Mouse (Mus musculus) kidney, postnatal 0 days (tissue): ENCODE results near the gene Siah3. TPM values are rescaled to one million over a fixed set of nuclear protein-coding genes. Genes with fewer than 3 reads are reported as not detected.
A peak's percentile ranks its signal among the peaks of the same experiment; 100 is the strongest.

Source experiments
- ATAC-seq: fragments of 200-750 bp; cut with Nextera tagmentation; replicated peaks from 2 replicates; pipeline ENCODE4 v1.8.0; 2017; ENCODE audit warnings: low read depth, moderate number of reproducible peaks, moderate TSS enrichment, moderate library complexity; ENCODE audit not compliant: low FRiP score
- DNase-seq: peaks from one replicate; pipeline ENCODE4 v3.0.0-alpha.2; 2016; ENCODE audit warnings: low spot score
- H3K27ac ChIP-seq: fragments of 300-500 bp; sonication (generic); 2 replicates; pipeline ENCODE4 v1.5.1; 2014; ENCODE audit warnings: mild to moderate bottlenecking
- H3K27me3 ChIP-seq: fragments of 300-500 bp; sonication (generic); 2 replicates; pipeline ENCODE4 v1.6.1; 2014; ENCODE audit warnings: low read length, mixed read lengths; ENCODE audit not compliant: insufficient read depth
- H3K36me3 ChIP-seq: fragments of 300-500 bp; sonication (generic); 2 replicates; pipeline ENCODE4 v1.6.1; 2014; ENCODE audit warnings: low read length, mixed read lengths; ENCODE audit not compliant: insufficient read depth
- H3K4me1 ChIP-seq: fragments of 300-500 bp; sonication (generic); replicated peaks from 2 replicates; pipeline ENCODE4 v1.6.1; 2014; ENCODE audit warnings: antibody characterized with exemption, low read length, mixed read lengths; ENCODE audit not compliant: insufficient read depth
- H3K4me2 ChIP-seq: fragments of 300-500 bp; sonication (generic); 2 replicates; pipeline ENCODE4 v1.6.1; 2014; ENCODE audit warnings: mild to moderate bottlenecking, low read length, moderate library complexity, mixed read lengths
- H3K4me3 ChIP-seq: fragments of 300-500 bp; sonication (generic); replicated peaks from 2 replicates; pipeline ENCODE4 v1.5.1; 2014; ENCODE audit warnings: low read depth, low read length
- H3K9ac ChIP-seq: fragments of 300-500 bp; sonication (generic); 2 replicates; pipeline ENCODE4 v1.6.1; 2014; ENCODE audit warnings: low read depth, low read length
- H3K9me3 ChIP-seq: fragments of 300-500 bp; sonication (generic); replicated peaks from 2 replicates; pipeline ENCODE4 v1.6.1; 2016; ENCODE audit warnings: low read length, inconsistent platforms, mixed read lengths
- CTCF ChIP-seq: IDR thresholded peaks from 2 replicates; pipeline ENCODE4 v1.5.1; 2016; ENCODE audit warnings: antibody characterized with exemption, low read depth, mild to moderate bottlenecking, moderate library complexity
- WGBS: fragments of 180-500 bp; shearing (Covaris S2); extraction: QIAGEN DNeasy Blood & Tissue Kit; methylation state at CpG from one replicate; pipeline ENCODE4 v1.1.7; 2014; 5-methylcytosine and 5-hydroxymethylcytosine counted together
- polyA plus RNA-seq: library from polyadenylated mRNA; unstranded; fragments of >200 nt; fragmentation: Nextera tagmentation; extraction: Ambion mirVana; gene quantifications from 2 replicates; pipeline ENCODE4 v1.2.1, GENCODE M21; 2015

Gene Siah3
- polyA plus RNA-seq, 1 experiment from 2014 or later: 0.03 TPM

DNA sequence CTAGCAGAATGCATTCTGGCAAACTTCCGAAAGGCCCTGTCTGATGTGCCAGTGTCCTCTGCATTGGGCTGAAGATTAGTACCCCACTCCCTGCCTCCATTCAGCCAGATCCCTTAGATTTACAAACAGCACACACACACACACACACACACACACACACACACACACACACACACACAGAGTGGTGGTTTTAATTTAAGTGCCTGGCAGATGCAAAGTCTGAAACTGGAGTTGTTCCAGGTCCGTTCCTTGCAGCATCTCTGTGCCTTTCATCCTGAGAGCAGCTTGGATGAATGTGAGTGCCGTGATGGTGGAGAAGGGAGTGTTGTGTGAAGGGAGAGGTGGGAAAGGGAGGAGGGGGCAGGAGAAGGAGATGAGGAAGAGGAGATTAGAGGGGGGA is 4.2 kb downstream of the Siah3 start:
- H3K4me1 ChIP-seq: no peaks in the 10 kb centered on the region
- ATAC-seq: no peak
- no peaks in the 10 kb centered on the region for H3K9me3 ChIP-seq
- no peak for DNase-seq
- no peaks in the 10 kb centered on the region; the same call in 1 of the 2 replicates for H3K27me3 ChIP-seq
- no peak overlapping the region for H3K4me2 ChIP-seq
- no peak overlapping the region for H3K27ac ChIP-seq
- WGBS: 36% methylated on average over 3 of the region's 3 CpGs
- H3K4me3 ChIP-seq: no peak overlapping the region
- H3K36me3 ChIP-seq: no peaks in the 10 kb centered on the region
- TF ChIP-seq CTCF: no peak
- no peak overlapping the region for H3K9ac ChIP-seq

GRCm38 (mm10) chr14:75460436-75460835 is 4.7 kb downstream of the Siah3 start:
- Histone ChIP-seq H3K27me3 (no peaks in the 10 kb centered on the region; the same call in 1 of the 2 replicates), H3K4me1 (no peaks in the 10 kb centered on the region), H3K9ac (no peak overlapping the region), H3K9me3 (no peaks in the 10 kb centered on the region), H3K27ac (no peak overlapping the region), H3K4me2 (no peak overlapping the region), H3K36me3 (no peaks in the 10 kb centered on the region), H3K4me3 (no peak overlapping the region)
- DNase-seq: no peak
- no peak for ATAC-seq
- 66% methylated on average over 3 of the region's 3 CpGs for WGBS
- TF ChIP-seq CTCF: no peak

DNA sequence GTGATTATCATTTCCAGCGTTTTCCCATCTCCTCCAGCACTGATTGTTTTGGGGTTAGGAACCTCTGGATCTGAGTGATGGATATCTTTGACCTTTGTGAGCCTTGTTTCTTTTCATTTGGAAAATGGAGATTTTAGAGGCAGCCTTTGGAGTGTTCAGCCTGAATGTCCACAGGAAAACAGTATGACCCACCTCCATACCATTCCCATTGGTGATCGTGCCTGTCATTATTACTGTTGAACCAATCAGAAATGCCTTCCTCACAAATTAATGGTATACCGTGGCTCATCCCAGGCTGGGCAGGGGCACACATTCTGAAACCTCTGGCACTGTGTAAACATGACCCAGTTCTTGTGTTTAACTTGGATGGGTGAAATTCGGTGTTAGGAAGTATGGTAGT is 6.0 kb downstream of the Siah3 start:
- Histone ChIP-seq H3K36me3 (no peaks in the 10 kb centered on the region), H3K9ac (no peak overlapping the region), H3K27me3 (no peaks in the 10 kb centered on the region), H3K4me2 (no peak overlapping the region), H3K9me3 (no peaks in the 10 kb centered on the region), H3K27ac (no peak overlapping the region), H3K4me1 (no peaks in the 10 kb centered on the region), H3K4me3 (no peak overlapping the region)
- 84% methylated on average over 4 of the region's 4 CpGs for WGBS
- DNase-seq (no peak), ATAC-seq (no peak)
- no peak for TF ChIP-seq CTCF

DNA sequence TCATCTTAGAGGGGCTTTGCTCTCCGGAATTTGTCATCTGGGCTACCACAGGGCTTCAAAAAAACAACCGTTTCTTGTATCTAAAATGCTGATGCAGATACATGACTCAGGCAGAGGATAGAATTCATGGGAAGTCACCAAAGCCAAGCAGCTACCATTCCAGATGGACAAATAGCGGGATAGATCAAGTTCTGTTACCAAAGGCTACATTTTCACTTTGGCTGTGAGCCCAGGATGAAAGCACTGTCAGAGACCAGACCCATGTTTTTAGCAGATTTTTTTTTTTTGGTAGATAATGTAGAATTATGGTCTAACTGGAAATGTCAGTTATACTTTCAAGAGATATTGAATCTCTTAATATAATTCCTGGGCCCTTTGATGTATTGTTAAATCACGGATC is 7.4 kb downstream of the Siah3 start:
- DNase-seq: no peak
- ATAC-seq: no peak
- Histone ChIP-seq H3K4me1 (no peaks in the 10 kb centered on the region), H3K4me3 (no peak overlapping the region), H3K9ac (no peak overlapping the region), H3K27ac (no peak overlapping the region), H3K36me3 (no peaks in the 10 kb centered on the region), H3K4me2 (no peak overlapping the region), H3K9me3 (no peaks in the 10 kb centered on the region), H3K27me3 (no peaks in the 10 kb centered on the region)
- no peak for TF ChIP-seq CTCF
- WGBS: 79% methylated on average over 4 of the region's 4 CpGs

- no peaks in the 10 kb centered on the region for H3K9me3 ChIP-seq
- 61% methylated on average over 4 of the region's 4 CpGs for WGBS
- no peak for ATAC-seq
Observed at GRCm38 (mm10) chr14:75468941-75469340, 13.2 kb downstream of the Siah3 start.

DNA sequence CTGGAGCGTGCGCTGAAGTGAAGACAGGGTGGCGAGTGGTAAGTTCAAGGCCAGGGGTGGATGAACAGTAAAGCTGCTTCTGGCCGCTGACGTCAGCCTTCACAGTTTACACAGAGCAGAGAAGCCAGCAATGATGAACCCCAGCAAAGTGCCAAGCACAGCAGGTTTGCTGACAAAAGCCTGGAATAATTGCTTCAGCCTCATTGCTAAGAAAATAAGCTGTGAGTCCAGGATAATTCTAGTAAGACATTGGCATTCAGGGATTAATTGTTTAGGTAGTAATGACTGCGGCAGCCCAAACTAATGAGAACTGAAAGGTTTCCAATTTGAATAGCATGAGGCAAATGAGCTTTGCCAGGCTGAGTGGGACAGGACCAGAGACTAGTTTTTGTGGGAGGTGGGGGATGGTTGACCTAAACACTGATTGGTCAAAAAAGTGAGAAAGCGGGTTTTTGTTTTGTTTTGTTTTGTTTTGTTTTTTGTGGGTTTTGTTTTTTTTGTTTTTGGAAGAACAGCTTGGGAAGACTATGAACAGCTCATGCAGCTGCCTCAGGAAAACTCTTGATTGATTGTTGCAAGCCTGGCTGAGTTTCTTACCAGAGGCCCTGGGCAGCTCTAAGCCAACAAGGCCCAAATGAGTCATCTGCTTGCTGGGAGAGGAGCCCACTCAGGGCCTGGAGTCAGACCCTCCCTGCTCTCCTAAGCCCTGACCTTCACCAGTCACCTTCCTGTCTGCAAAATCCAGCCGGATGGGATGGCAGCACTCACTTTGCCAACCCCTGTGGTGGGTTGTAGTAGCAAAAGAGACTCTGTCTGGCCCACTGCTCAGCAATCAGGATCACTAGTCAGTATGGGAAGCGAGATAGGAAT is 17.5 kb downstream of the Siah3 start:
- no peaks in the 10 kb centered on the region for H3K9me3 ChIP-seq
- DNase-seq: no peak
- H3K4me1 ChIP-seq: no peaks in the 10 kb centered on the region
- 58% methylated on average over 9 of the region's 9 CpGs for WGBS
- ATAC-seq: 0 out of 2 replicates have a peak, but pooled peaks have one; percentile 46
- H3K36me3 ChIP-seq: no peaks in the 10 kb centered on the region
- H3K4me2 ChIP-seq: no peak overlapping the region
- no peaks in the 10 kb centered on the region for H3K27me3 ChIP-seq
- no peak overlapping the region for H3K9ac ChIP-seq
- no peak for TF ChIP-seq CTCF
- no peak overlapping the region for H3K27ac ChIP-seq
- H3K4me3 ChIP-seq: no peak overlapping the region

More at GRCm38 (mm10) chr14:75468941-75469340, 13.2 kb downstream of the Siah3 start:
- no peak for DNase-seq
- Histone ChIP-seq H3K4me1 (no peaks in the 10 kb centered on the region), H3K36me3 (no peaks in the 10 kb centered on the region), H3K27ac (no peak overlapping the region), H3K4me2 (no peak overlapping the region), H3K9ac (no peak overlapping the region), H3K4me3 (no peak overlapping the region), H3K27me3 (no peaks in the 10 kb centered on the region)
- TF ChIP-seq CTCF: no peak
